Mouse (Mus musculus) C2C12 (cell line): ENCODE results near the gene Osbpl6. TPM values are rescaled to one million over a fixed set of nuclear protein-coding genes. Genes with fewer than 3 reads are reported as not detected.

Source experiments
- H3K27me3 ChIP-seq: one replicate; pipeline ENCODE4 v1.6.1; 2011; ENCODE audit not compliant: control insufficient read depth, insufficient read depth, insufficient read length
- H3K36me3 ChIP-seq: one replicate; pipeline ENCODE4 v1.6.1; 2011; ENCODE audit not compliant: control insufficient read depth, insufficient read depth
- H3K4me3 ChIP-seq: one replicate; pipeline ENCODE4 v1.5.1; 2011; ENCODE audit warnings: mild to moderate bottlenecking, control low read depth; ENCODE audit not compliant: poor library complexity, insufficient read depth, severe bottlenecking
- H3K79me2 ChIP-seq: one replicate; pipeline ENCODE4 v1.6.1; 2011; ENCODE audit not compliant: control insufficient read depth, insufficient read depth
- H3K79me3 ChIP-seq: one replicate; pipeline ENCODE4 v1.6.1; 2011; ENCODE audit warnings: low read depth, control low read depth
- H3ac ChIP-seq: one replicate; pipeline ENCODE3; 2011; ENCODE audit warnings: low read depth; ENCODE audit not compliant: control insufficient read depth, insufficient read length
- CEBPB ChIP-seq: IDR thresholded peaks from one replicate; pipeline ENCODE4 v1.6.1; 2011; ENCODE audit warnings: low read depth, mild to moderate bottlenecking, control low read depth, moderate library complexity
- CTCF ChIP-seq: IDR thresholded peaks from one replicate; pipeline ENCODE4 v1.5.1; 2011; ENCODE audit not compliant: control insufficient read depth, insufficient read depth, insufficient read length
- FOSL1 ChIP-seq: IDR thresholded peaks from one replicate; pipeline ENCODE4 v1.8.0; 2011; ENCODE audit warnings: mild to moderate bottlenecking, low read length; ENCODE audit not compliant: poor library complexity, insufficient read depth, severe bottlenecking
- MAX ChIP-seq: IDR thresholded peaks from one replicate; pipeline ENCODE4 v1.6.1; 2011; ENCODE audit warnings: mild to moderate bottlenecking, control low read depth
- MYOD1 ChIP-seq: IDR thresholded peaks from one replicate; pipeline ENCODE4 v1.6.1; 2011; ENCODE audit warnings: low read depth; ENCODE audit not compliant: control insufficient read depth, insufficient read length
- MYOG ChIP-seq: IDR thresholded peaks from one replicate; pipeline ENCODE4 v1.6.1; 2011; ENCODE audit not compliant: control insufficient read depth, insufficient read length; ENCODE audit errors: extremely low read depth
- USF1 ChIP-seq: IDR thresholded peaks from one replicate; pipeline ENCODE4 v1.6.1; 2011; ENCODE audit warnings: low read depth, mild to moderate bottlenecking, control low read depth, moderate library complexity
- polyA plus RNA-seq: library from polyadenylated mRNA; unstranded; fragments of >200 nt; fragmentation: generic; extraction: Trizol; gene quantifications from one replicate; pipeline ENCODE4 v1.2.1, GENCODE M21; 2012; ENCODE audit warnings: missing spikeins

The Osbpl6 gene
- polyA plus RNA-seq, 1 experiment = 3.0 TPM

DNA sequence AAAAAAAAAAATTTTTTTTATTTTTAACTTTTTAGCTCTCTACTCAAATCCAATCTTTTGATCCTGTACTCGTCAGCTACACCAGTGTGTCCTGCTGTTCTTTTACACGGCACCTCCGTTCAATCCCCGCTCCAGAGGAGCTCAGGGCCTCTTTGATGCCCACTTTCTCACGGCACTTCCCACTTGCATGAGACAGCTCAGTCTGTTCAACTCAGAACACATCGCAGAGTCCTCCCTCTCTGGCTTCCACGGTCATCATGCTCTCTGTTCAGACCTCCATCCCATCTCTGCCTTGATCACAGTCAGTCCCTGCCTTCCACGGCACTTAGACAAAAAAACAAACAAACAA, 63.4 kb downstream of the Osbpl6 start:
- TF ChIP-seq CEBPB (no peak), MAX (no peak), FOSL1 (no peak), MYOD1 (no peak), USF1 (no peak), CTCF (no peak), MYOG (no peak)
- Histone ChIP-seq H3K4me3 (no peak overlapping the region), H3K79me2 (no peaks in the 10 kb centered on the region), H3K79me3 (no peaks in the 10 kb centered on the region), H3K36me3 (no peaks in the 10 kb centered on the region), H3K27me3 (no peaks in the 10 kb centered on the region), H3ac (no peak overlapping the region)

DNA sequence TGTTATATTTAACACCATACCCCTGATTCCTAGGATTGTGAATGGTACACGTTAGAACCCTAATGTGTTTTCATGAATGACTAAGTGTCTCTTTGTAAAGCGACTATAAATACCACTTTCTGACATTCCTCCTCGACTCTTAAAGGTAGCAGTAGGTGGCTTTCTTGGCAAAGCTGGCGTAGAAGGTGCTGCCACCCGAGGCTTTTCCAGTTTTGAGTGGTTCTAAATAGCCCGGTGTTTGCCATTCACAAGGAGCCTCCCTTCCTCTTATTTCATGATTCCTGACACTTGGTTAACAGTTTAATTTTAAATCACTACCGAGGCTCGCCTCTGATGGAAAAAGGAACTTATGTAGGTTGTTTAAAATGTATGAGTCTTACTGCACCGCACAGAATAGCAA, 64.1 kb downstream of the Osbpl6 start:
- Histone ChIP-seq H3K27me3 (no peaks in the 10 kb centered on the region), H3K36me3 (no peaks in the 10 kb centered on the region), H3K79me2 (no peaks in the 10 kb centered on the region), H3K79me3 (no peaks in the 10 kb centered on the region), H3K4me3 (no peak overlapping the region), H3ac (no peak overlapping the region)
- TF ChIP-seq MYOD1 = no peak
- no peak for TF ChIP-seq USF1
- no peak for TF ChIP-seq FOSL1
- TF ChIP-seq MYOG = no peak
- no peak for TF ChIP-seq CTCF
- no peak for TF ChIP-seq MAX
- TF ChIP-seq CEBPB = no peak

DNA sequence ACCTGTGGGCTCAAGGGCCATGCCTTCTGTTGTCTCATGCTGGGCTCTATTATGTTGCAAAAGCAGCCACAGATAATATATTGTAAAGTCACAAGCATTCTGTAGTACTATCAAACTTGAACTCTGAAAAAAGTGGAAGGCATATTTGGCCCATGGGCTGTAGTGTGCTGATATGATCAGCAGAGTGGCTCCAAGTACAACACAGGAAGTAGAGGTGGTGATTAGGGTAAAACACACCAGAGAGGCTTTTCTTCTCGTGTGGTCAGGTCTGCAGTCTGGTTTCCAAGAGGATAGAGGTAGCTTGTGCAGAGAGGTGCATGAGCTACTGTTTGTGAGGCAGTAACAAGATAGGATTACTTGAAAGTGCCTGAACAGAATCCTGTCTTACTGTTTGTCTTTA, 69.5 kb downstream of the Osbpl6 start:
- TF ChIP-seq MAX (no peak), FOSL1 (no peak), MYOG (no peak), MYOD1 (no peak), USF1 (no peak), CEBPB (no peak), CTCF (no peak)
- no peaks in the 10 kb centered on the region for H3K79me2 ChIP-seq
- H3ac ChIP-seq = no peak overlapping the region
- no peaks in the 10 kb centered on the region for H3K36me3 ChIP-seq
- no peaks in the 10 kb centered on the region for H3K79me3 ChIP-seq
- H3K4me3 ChIP-seq = no peak overlapping the region
- H3K27me3 ChIP-seq = no peaks in the 10 kb centered on the region

DNA sequence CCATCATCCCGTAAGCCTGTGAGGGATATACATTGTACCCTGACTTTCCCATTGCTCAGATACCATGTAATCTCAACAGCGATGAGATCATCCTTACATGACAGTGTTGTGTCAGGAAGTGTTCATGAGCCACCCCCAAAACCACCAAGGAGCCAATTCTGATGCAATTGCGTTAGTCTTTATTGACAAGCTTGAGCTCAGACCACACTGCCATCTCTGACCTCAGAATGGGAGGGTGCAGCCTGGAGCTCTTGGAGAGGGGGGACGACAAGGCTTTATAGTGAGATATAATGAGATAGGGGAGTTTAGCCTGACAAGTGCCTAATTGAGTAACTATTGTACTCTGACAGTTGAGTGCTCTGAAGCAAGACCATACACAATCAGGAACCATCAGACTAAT, 82.5 kb downstream of the Osbpl6 start:
- no peaks in the 10 kb centered on the region for H3K79me3 ChIP-seq
- H3K79me2 ChIP-seq = no peaks in the 10 kb centered on the region
- no peaks in the 10 kb centered on the region for H3K27me3 ChIP-seq
- H3K4me3 ChIP-seq = no peak overlapping the region
- no peak overlapping the region for H3ac ChIP-seq
- H3K36me3 ChIP-seq = no peaks in the 10 kb centered on the region
- TF ChIP-seq CTCF (no peak), CEBPB (no peak), FOSL1 (no peak), MYOD1 (no peak), USF1 (no peak)

DNA sequence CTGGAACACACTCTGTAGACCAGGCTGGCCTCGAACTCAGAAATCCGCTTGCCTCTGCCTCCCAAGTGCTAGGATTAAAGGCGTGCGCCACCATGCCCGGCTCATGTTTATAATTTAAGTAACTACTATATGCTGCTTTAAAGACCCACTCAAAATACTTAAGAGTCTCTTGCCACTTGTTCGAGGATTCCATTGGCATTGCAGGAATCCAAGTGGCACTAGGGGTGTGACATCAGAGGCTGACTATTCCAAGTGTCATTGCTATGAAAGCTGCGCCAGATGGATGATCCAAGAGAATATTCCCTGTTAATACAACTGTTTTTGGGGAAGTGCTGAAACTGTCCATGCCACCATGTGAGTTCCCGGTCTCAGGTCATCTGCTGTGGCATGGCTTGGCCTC, 83.9 kb downstream of the Osbpl6 start:
- Histone ChIP-seq H3K36me3 (no peaks in the 10 kb centered on the region), H3K4me3 (no peak overlapping the region), H3K79me3 (no peaks in the 10 kb centered on the region), H3ac (no peak overlapping the region), H3K79me2 (no peaks in the 10 kb centered on the region), H3K27me3 (no peaks in the 10 kb centered on the region)
- no peak for TF ChIP-seq USF1
- TF ChIP-seq CTCF = no peak
- no peak for TF ChIP-seq MYOG
- no peak for TF ChIP-seq CEBPB
- no peak for TF ChIP-seq MAX
- no peak for TF ChIP-seq FOSL1
- TF ChIP-seq MYOD1 = no peak

DNA sequence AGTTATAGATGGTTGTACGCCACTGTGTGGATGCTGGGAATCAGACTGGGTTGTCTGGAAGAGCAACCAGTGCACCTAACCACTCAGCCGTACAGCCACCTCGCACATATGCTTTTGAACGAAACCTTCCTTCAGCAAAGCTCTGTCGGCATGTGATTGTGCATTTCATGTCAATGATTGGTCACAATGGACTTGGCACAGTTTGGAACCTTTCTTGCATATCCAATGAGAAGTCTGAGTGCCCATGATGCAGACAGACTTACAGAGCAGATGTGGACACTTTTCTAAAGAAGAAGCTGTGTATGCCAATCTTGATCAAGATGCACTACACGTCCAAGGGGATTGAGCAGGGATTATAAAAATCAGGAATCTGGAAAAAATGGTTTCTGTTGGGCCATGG, 85.1 kb downstream of the Osbpl6 start:
- Histone ChIP-seq H3K79me2 (no peaks in the 10 kb centered on the region), H3ac (no peak overlapping the region), H3K36me3 (no peaks in the 10 kb centered on the region), H3K27me3 (no peaks in the 10 kb centered on the region), H3K4me3 (no peak overlapping the region), H3K79me3 (no peaks in the 10 kb centered on the region)
- TF ChIP-seq MAX (no peak), CTCF (no peak), USF1 (no peak), CEBPB (no peak), MYOG (no peak), MYOD1 (no peak), FOSL1 (no peak)
